Mouse (Mus musculus): ENCODE results near the gene Pld6.

GRCm38 (mm10) chr11:59793390-59793789 lies 5.9 kb upstream of the Pld6 start:
- TF ChIP-seq EP300 (IDR thresholded peaks at IDR 0.05; ENCODE audit: low read depth) (no peak), CTCF (IDR thresholded peaks at IDR 0.05; ENCODE audit: low read depth) (no peak)
